Mouse (Mus musculus): Measurements from ENCODE around the gene Kif11. TPM values are rescaled to one million over a fixed set of nuclear protein-coding genes. Genes with fewer than 3 reads are reported as not detected.

Kif11 gene
- polyA plus RNA-seq, 1 experiment from 2014 or later = 48.4 TPM

GRCm38 (mm10) chr19:37455961-37456360, 79.8 kb downstream of the Kif11 start:
- H3K4me1 ChIP-seq = no peaks in the 10 kb centered on the region
- H3K9ac ChIP-seq = no peak overlapping the region
- H3K27ac ChIP-seq = no peak overlapping the region
- H3K9me3 ChIP-seq = no peaks in the 10 kb centered on the region
- H3K27me3 ChIP-seq = no peaks in the 10 kb centered on the region
- no peak overlapping the region for H3K4me3 ChIP-seq
- H3K4me2 ChIP-seq = no peak overlapping the region
- WGBS = 94% methylated on average over 1 of the region's 1 CpGs
- H3K36me3 ChIP-seq = no peaks in the 10 kb centered on the region
- ATAC-seq (ENCODE audit: insufficient number of reproducible peaks, low FRiP score, low TSS enrichment, low read depth) = no peak

GRCm38 (mm10) chr19:37458013-37458412, 81.8 kb downstream of the Kif11 start:
- Histone ChIP-seq H3K4me2 (no peak overlapping the region), H3K4me1 (no peaks in the 10 kb centered on the region), H3K9ac (no peak overlapping the region), H3K36me3 (no peaks in the 10 kb centered on the region), H3K9me3 (no peaks in the 10 kb centered on the region), H3K27me3 (no peaks in the 10 kb centered on the region), H3K27ac (no peak overlapping the region), H3K4me3 (no peak overlapping the region)
- ATAC-seq (ENCODE audit: insufficient number of reproducible peaks, low FRiP score, low TSS enrichment, low read depth) = no peak
- WGBS = 70% methylated on average over 6 of the region's 6 CpGs

GRCm38 (mm10) chr19:37466403-37466802, 90.2 kb downstream of the Kif11 start:
- Histone ChIP-seq H3K4me1 (no peaks in the 10 kb centered on the region), H3K27me3 (no peaks in the 10 kb centered on the region), H3K36me3 (no peaks in the 10 kb centered on the region), H3K9ac (no peak overlapping the region), H3K9me3 (no peaks in the 10 kb centered on the region), H3K4me2 (no peak overlapping the region), H3K27ac (no peak overlapping the region), H3K4me3 (no peak overlapping the region)
- no peak for ATAC-seq (ENCODE audit: insufficient number of reproducible peaks, low FRiP score, low TSS enrichment, low read depth)
- WGBS = 78% methylated on average over 3 of the region's 3 CpGs

- no peak overlapping the region for H3K9ac ChIP-seq
- H3K9me3 ChIP-seq = no peaks in the 10 kb centered on the region
- H3K27ac ChIP-seq = no peak overlapping the region
- H3K4me3 ChIP-seq = no peak overlapping the region
- no peak overlapping the region for H3K4me2 ChIP-seq
- no peak for ATAC-seq (ENCODE audit: insufficient number of reproducible peaks, low FRiP score, low TSS enrichment, low read depth)
- H3K36me3 ChIP-seq = no peaks in the 10 kb centered on the region
- H3K27me3 ChIP-seq = no peaks in the 10 kb centered on the region
- WGBS = 85% methylated on average over 5 of the region's 5 CpGs
- no peaks in the 10 kb centered on the region for H3K4me1 ChIP-seq
These were observed 90.8 kb downstream of the Kif11 start for GRCm38 (mm10) chr19:37466978-37467377.

- no peak overlapping the region for H3K27ac ChIP-seq
- no peak overlapping the region for H3K4me3 ChIP-seq
- H3K36me3 ChIP-seq = no peaks in the 10 kb centered on the region
- H3K9me3 ChIP-seq = no peaks in the 10 kb centered on the region
- WGBS = 68% methylated on average over 6 of the region's 6 CpGs
- H3K4me1 ChIP-seq = peaks cover 2% of the 10 kb centered on the region; the same call in 1 of the 2 replicates
- no peak overlapping the region for H3K4me2 ChIP-seq
- ATAC-seq (ENCODE audit: insufficient number of reproducible peaks, low FRiP score, low TSS enrichment, low read depth) = no peak
- no peaks in the 10 kb centered on the region for H3K27me3 ChIP-seq
- no peak overlapping the region for H3K9ac ChIP-seq
These were observed 92.8 kb downstream of the Kif11 start for GRCm38 (mm10) chr19:37468841-37469566.

Other genes with a start within 250 kb of the Kif11 start
- 66.5 and 80.5 TPM in 2 replicates for gene March5, start 168.9 kb upstream of the Kif11 start, polyA plus RNA-seq (2015; fragmentation: Nextera tagmentation; extraction: Ambion mirVana)
- gene Cpeb3, start 167.8 kb upstream of the Kif11 start, polyA plus RNA-seq (2015; fragmentation: Nextera tagmentation; extraction: Ambion mirVana) = 1.3 and 1.5 TPM in 2 replicates
- 67.0 and 69.6 TPM in 2 replicates for gene Ide, start 38.6 kb upstream of the Kif11 start, polyA plus RNA-seq (2015; fragmentation: Nextera tagmentation; extraction: Ambion mirVana)
- 11.2 and 12.7 TPM in 2 replicates for gene Hhex, start 58.4 kb downstream of the Kif11 start, polyA plus RNA-seq (2015; fragmentation: Nextera tagmentation; extraction: Ambion mirVana)
- 7.9 and 10.0 TPM in 2 replicates for gene Exoc6, start 174.0 kb downstream of the Kif11 start, polyA plus RNA-seq (2015; fragmentation: Nextera tagmentation; extraction: Ambion mirVana)

Measured in limb, embryonic 15.5 days (tissue).